Mouse (Mus musculus): ENCODE data around the gene Glra2. TPM values are rescaled to one million over a fixed set of nuclear protein-coding genes. Genes with fewer than 3 reads are reported as not detected.

Glra2 gene
- total RNA-seq (2012; rRNA removed), result 0.05 and 0.13 TPM in 2 replicates

- in situ Hi-C loops (cut with MboI; ENCODE audit: low sequenced_read_pairs in 2 of 2, unreplicated experiment in 2 of 2), result no loop called here
- no peaks in the 10 kb centered on the region for H3K9me3 ChIP-seq (ENCODE audit: control insufficient read depth, insufficient read depth, low read depth, low read length)
- no peak within 1 kb of the TSS for H3K9ac ChIP-seq (ENCODE audit: insufficient read depth, low read depth, low read length, poor library complexity, severe bottlenecking)
- peak; percentile 50 for DNase-seq (ENCODE audit: low read depth, low spot score)
- peak within 1 kb of the TSS in 1 of 2 experiments; percentile 52; a peak in 2 of 4 replicates for H3K4me3 ChIP-seq (ENCODE audit: insufficient read depth in 1 of 2, low read depth in 1 of 2, low read length in 2 of 2, poor library complexity in 1 of 2, severe bottlenecking in 1 of 2)
- no peaks in the 10 kb centered on the region for H3K36me3 ChIP-seq (ENCODE audit: control insufficient read depth, insufficient read depth, low read length, poor library complexity, severe bottlenecking)
- TF ChIP-seq ZNF384 (IDR thresholded peaks at IDR 0.05; ENCODE audit: low read depth, low read length), result no peak
- no peak for TF ChIP-seq MAFK (IDR thresholded peaks at IDR 0.05; ENCODE audit: insufficient read depth, low read depth, low read length)
- TF ChIP-seq ZC3H11A (IDR thresholded peaks at IDR 0.05; ENCODE audit: borderline replicate concordance, low read depth, low read length), result no peak
- TF ChIP-seq CHD2 (IDR thresholded peaks at IDR 0.05; ENCODE audit: low read depth, low read length), result no peak
- no peak for TF ChIP-seq HCFC1 (IDR thresholded peaks at IDR 0.05; ENCODE audit: borderline replicate concordance, insufficient read depth, low read length)
- H3K4me1 ChIP-seq (ENCODE audit: control insufficient read depth in 2 of 2, insufficient read depth in 2 of 2, low read length in 2 of 2, poor library complexity in 1 of 2), result no peaks in the 10 kb centered on the region
- H3K27ac ChIP-seq (ENCODE audit: insufficient read depth, low read depth, low read length, poor library complexity, severe bottlenecking), result no peak within 1 kb of the TSS
Observed at GRCm38 (mm10) chrX:165326939-165327698, at the start of gene Glra2. Glra2 (minus strand) TSS chrX:165327393.

GRCm38 (mm10) chrX:165362798-165363197, 35.6 kb upstream of the Glra2 start:
- TF ChIP-seq ZC3H11A (IDR thresholded peaks at IDR 0.05; ENCODE audit: borderline replicate concordance, low read depth, low read length) (no peak), HCFC1 (IDR thresholded peaks at IDR 0.05; ENCODE audit: borderline replicate concordance, insufficient read depth, low read length) (no peak), CHD2 (IDR thresholded peaks at IDR 0.05; ENCODE audit: low read depth, low read length) (no peak), ZNF384 (IDR thresholded peaks at IDR 0.05; ENCODE audit: low read depth, low read length) (no peak), MAFK (IDR thresholded peaks at IDR 0.05; ENCODE audit: insufficient read depth, low read depth, low read length) (no peak)
- no peak overlapping the region for H3K9ac ChIP-seq (ENCODE audit: insufficient read depth, low read depth, low read length, poor library complexity, severe bottlenecking)
- H3K4me3 ChIP-seq (ENCODE audit: insufficient read depth in 1 of 2, low read depth in 1 of 2, low read length in 2 of 2, poor library complexity in 1 of 2, severe bottlenecking in 1 of 2), result no peak overlapping the region
- no peak for DNase-seq (ENCODE audit: low read depth, low spot score)
- in situ Hi-C loops (cut with MboI; ENCODE audit: low sequenced_read_pairs in 2 of 2, unreplicated experiment in 2 of 2), result no loop called here
- H3K9me3 ChIP-seq (ENCODE audit: control insufficient read depth, insufficient read depth, low read depth, low read length), result no peaks in the 10 kb centered on the region
- no peaks in the 10 kb centered on the region for H3K36me3 ChIP-seq (ENCODE audit: control insufficient read depth, insufficient read depth, low read length, poor library complexity, severe bottlenecking)
- H3K4me1 ChIP-seq (ENCODE audit: control insufficient read depth in 2 of 2, insufficient read depth in 2 of 2, low read length in 2 of 2, poor library complexity in 1 of 2), result no peaks in the 10 kb centered on the region
- H3K27ac ChIP-seq (ENCODE audit: insufficient read depth, low read depth, low read length, poor library complexity, severe bottlenecking), result no peak overlapping the region

- in situ Hi-C loops (cut with MboI; ENCODE audit: low sequenced_read_pairs in 2 of 2, unreplicated experiment in 2 of 2), result no loop called here
- H3K9ac ChIP-seq (ENCODE audit: insufficient read depth, low read depth, low read length, poor library complexity, severe bottlenecking), result no peak overlapping the region
- no peak for DNase-seq (ENCODE audit: low read depth, low spot score)
- no peaks in the 10 kb centered on the region for H3K36me3 ChIP-seq (ENCODE audit: control insufficient read depth, insufficient read depth, low read length, poor library complexity, severe bottlenecking)
- no peaks in the 10 kb centered on the region for H3K9me3 ChIP-seq (ENCODE audit: control insufficient read depth, insufficient read depth, low read depth, low read length)
- no peak overlapping the region for H3K4me3 ChIP-seq (ENCODE audit: insufficient read depth in 1 of 2, low read depth in 1 of 2, low read length in 2 of 2, poor library complexity in 1 of 2, severe bottlenecking in 1 of 2)
- TF ChIP-seq CHD2 (IDR thresholded peaks at IDR 0.05; ENCODE audit: low read depth, low read length) (no peak), ZNF384 (IDR thresholded peaks at IDR 0.05; ENCODE audit: low read depth, low read length) (no peak), ZC3H11A (IDR thresholded peaks at IDR 0.05; ENCODE audit: borderline replicate concordance, low read depth, low read length) (no peak), MAFK (IDR thresholded peaks at IDR 0.05; ENCODE audit: insufficient read depth, low read depth, low read length) (no peak), HCFC1 (IDR thresholded peaks at IDR 0.05; ENCODE audit: borderline replicate concordance, insufficient read depth, low read length) (no peak)
- H3K4me1 ChIP-seq (ENCODE audit: control insufficient read depth in 2 of 2, insufficient read depth in 2 of 2, low read length in 2 of 2, poor library complexity in 1 of 2), result no peaks in the 10 kb centered on the region
- no peak overlapping the region for H3K27ac ChIP-seq (ENCODE audit: insufficient read depth, low read depth, low read length, poor library complexity, severe bottlenecking)
Observed at GRCm38 (mm10) chrX:165344611-165345010, 17.4 kb upstream of the Glra2 start.

GRCm38 (mm10) chrX:165327699-165328333, 623 bp upstream of the Glra2 start:
- TF ChIP-seq HCFC1 (IDR thresholded peaks at IDR 0.05; ENCODE audit: borderline replicate concordance, insufficient read depth, low read length) (no peak), MAFK (IDR thresholded peaks at IDR 0.05; ENCODE audit: insufficient read depth, low read depth, low read length) (no peak), ZC3H11A (IDR thresholded peaks at IDR 0.05; ENCODE audit: borderline replicate concordance, low read depth, low read length) (peak; percentile 17; the same call in 1 of the 2 replicates), ZNF384 (IDR thresholded peaks at IDR 0.05; ENCODE audit: low read depth, low read length) (0 out of 2 replicates have a peak, but pooled peaks have one; percentile 53), CHD2 (IDR thresholded peaks at IDR 0.05; ENCODE audit: low read depth, low read length) (no peak)
- no peak overlapping the region for H3K27ac ChIP-seq (ENCODE audit: insufficient read depth, low read depth, low read length, poor library complexity, severe bottlenecking)
- no peaks in the 10 kb centered on the region for H3K4me1 ChIP-seq (ENCODE audit: control insufficient read depth in 2 of 2, insufficient read depth in 2 of 2, low read length in 2 of 2, poor library complexity in 1 of 2)
- no peaks in the 10 kb centered on the region for H3K36me3 ChIP-seq (ENCODE audit: control insufficient read depth, insufficient read depth, low read length, poor library complexity, severe bottlenecking)
- H3K9me3 ChIP-seq (ENCODE audit: control insufficient read depth, insufficient read depth, low read depth, low read length), result no peaks in the 10 kb centered on the region
- no peak overlapping the region for H3K9ac ChIP-seq (ENCODE audit: insufficient read depth, low read depth, low read length, poor library complexity, severe bottlenecking)
- peak; percentile 47 for DNase-seq (ENCODE audit: low read depth, low spot score)
- peak overlapping the region in 1 of 2 experiments; percentile 52; a peak in 2 of 4 replicates for H3K4me3 ChIP-seq (ENCODE audit: insufficient read depth in 1 of 2, low read depth in 1 of 2, low read length in 2 of 2, poor library complexity in 1 of 2, severe bottlenecking in 1 of 2)
- in situ Hi-C loops (cut with MboI; ENCODE audit: low sequenced_read_pairs in 2 of 2, unreplicated experiment in 2 of 2), result no loop called here

Measured in ES-E14 (cell line).